Comparison of ENCODE assay signal across 12 mouse cellular contexts in the genomic region with DNA sequence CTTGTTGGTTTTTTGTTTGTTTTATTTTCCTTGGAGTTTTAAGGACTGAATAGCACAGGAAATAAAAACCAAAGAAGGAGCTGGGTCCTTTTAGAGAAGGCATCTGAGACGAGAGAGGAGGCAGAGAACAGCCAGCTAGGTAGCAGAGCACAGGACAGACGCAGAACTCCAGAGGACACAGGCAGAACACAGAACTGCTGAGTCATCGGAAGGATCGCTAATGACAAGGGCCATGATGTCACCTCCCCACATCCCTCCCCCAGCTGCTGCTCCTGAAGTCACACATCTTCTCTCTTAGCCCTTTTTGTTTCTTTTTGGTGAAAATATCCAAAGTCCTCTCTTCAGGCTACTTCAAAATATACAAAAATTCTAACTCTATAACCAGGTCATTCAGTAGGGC.
"Had no signal": no experiment of that assay in that cellular context is flagged by ENCODE, and none has a peak within 500 bp of the region (broad histone marks: within the 10 kb centered on the region; RNA-seq: fewer than 3 reads in every experiment).

No protein-coding gene starts in this region.

- H3K4me3 ChIP-seq: layer of hippocampus, adult 2 months; left cerebral cortex, adult 2 months; limb, embryonic 15.5 days; liver, embryonic 12.5 days; lung, embryonic 15.5 days; midbrain, embryonic 15.5 days; neural tube, embryonic 12.5 days had no signal

- H3K9me3 ChIP-seq: limb, embryonic 15.5 days; liver, embryonic 12.5 days; lung, embryonic 15.5 days; midbrain, embryonic 15.5 days; neural tube, embryonic 12.5 days had no signal

- H3K9ac ChIP-seq: limb, embryonic 15.5 days; liver, embryonic 12.5 days; lung, embryonic 15.5 days; midbrain, embryonic 15.5 days; neural tube, embryonic 12.5 days had no signal

- H3K27ac ChIP-seq: kidney, postnatal 0 days; layer of hippocampus, adult 2 months; left cerebral cortex, adult 2 months; limb, embryonic 15.5 days; liver, embryonic 12.5 days; lung, embryonic 15.5 days; midbrain, embryonic 15.5 days; neural tube, embryonic 12.5 days; stomach, postnatal 0 days had no signal

- DNase-seq: kidney, adult 8-10 months; kidney, postnatal 36 days; lung, postnatal 14 days had no signal

- H3K36me3 ChIP-seq: limb, embryonic 15.5 days; liver, embryonic 12.5 days; lung, embryonic 15.5 days; midbrain, embryonic 15.5 days; neural tube, embryonic 12.5 days had no signal

- ATAC-seq: liver, embryonic 12.5 days; midbrain, embryonic 15.5 days had no signal

- H3K4me1 ChIP-seq: liver, embryonic 12.5 days; lung, embryonic 15.5 days had no signal
